Mouse (Mus musculus) C2C12 (cell line): ENCODE measurements at regions not wholly inside any gene's neighbourhood (a gene's known extent, or its start where the extent isn't known, plus 50 kb on each side); places are given as distances from the start of the nearest gene placed in this dataset.

Experiments used
- H3K27me3 ChIP-seq: one replicate; pipeline ENCODE4 v1.6.1; 2011; ENCODE audit not compliant: control insufficient read depth, insufficient read depth, insufficient read length
- H3K36me3 ChIP-seq: one replicate; pipeline ENCODE4 v1.6.1; 2011; ENCODE audit not compliant: control insufficient read depth, insufficient read depth
- H3K4me3 ChIP-seq: one replicate; pipeline ENCODE4 v1.5.1; 2011; ENCODE audit warnings: mild to moderate bottlenecking, control low read depth; ENCODE audit not compliant: poor library complexity, insufficient read depth, severe bottlenecking
- H3K79me2 ChIP-seq: one replicate; pipeline ENCODE4 v1.6.1; 2011; ENCODE audit not compliant: control insufficient read depth, insufficient read depth
- H3K79me3 ChIP-seq: one replicate; pipeline ENCODE4 v1.6.1; 2011; ENCODE audit warnings: low read depth, control low read depth
- H3ac ChIP-seq: one replicate; pipeline ENCODE3; 2011; ENCODE audit warnings: low read depth; ENCODE audit not compliant: control insufficient read depth, insufficient read length
- CEBPB ChIP-seq: IDR thresholded peaks from one replicate; pipeline ENCODE4 v1.6.1; 2011; ENCODE audit warnings: low read depth, mild to moderate bottlenecking, control low read depth, moderate library complexity
- CTCF ChIP-seq: IDR thresholded peaks from one replicate; pipeline ENCODE4 v1.5.1; 2011; ENCODE audit not compliant: control insufficient read depth, insufficient read depth, insufficient read length
- FOSL1 ChIP-seq: IDR thresholded peaks from one replicate; pipeline ENCODE4 v1.8.0; 2011; ENCODE audit warnings: mild to moderate bottlenecking, low read length; ENCODE audit not compliant: poor library complexity, insufficient read depth, severe bottlenecking
- MAX ChIP-seq: IDR thresholded peaks from one replicate; pipeline ENCODE4 v1.6.1; 2011; ENCODE audit warnings: mild to moderate bottlenecking, control low read depth
- MYOD1 ChIP-seq: IDR thresholded peaks from one replicate; pipeline ENCODE4 v1.6.1; 2011; ENCODE audit warnings: low read depth; ENCODE audit not compliant: control insufficient read depth, insufficient read length
- MYOG ChIP-seq: IDR thresholded peaks from one replicate; pipeline ENCODE4 v1.6.1; 2011; ENCODE audit not compliant: control insufficient read depth, insufficient read length; ENCODE audit errors: extremely low read depth
- USF1 ChIP-seq: IDR thresholded peaks from one replicate; pipeline ENCODE4 v1.6.1; 2011; ENCODE audit warnings: low read depth, mild to moderate bottlenecking, control low read depth, moderate library complexity

DNA sequence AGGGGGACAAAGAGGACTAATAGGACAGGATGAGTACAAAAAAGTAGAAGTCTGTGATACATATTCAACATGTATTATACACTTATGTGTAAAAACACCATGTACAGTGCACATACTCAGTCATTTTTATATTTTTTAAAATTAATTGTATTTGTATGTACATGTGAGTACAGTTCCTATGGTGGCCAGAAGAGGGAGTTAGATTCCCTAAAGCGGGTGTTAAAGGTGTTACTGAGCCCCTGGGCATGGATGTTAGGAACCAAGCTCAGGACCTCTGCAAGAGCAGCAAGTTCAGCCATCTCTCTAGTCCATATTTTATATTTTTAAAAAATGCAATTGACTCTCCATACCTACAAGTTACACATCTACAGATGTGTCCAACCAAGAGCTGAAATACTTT is 101.9 kb upstream of the Arntl start:
- Histone ChIP-seq H3K27me3 (no peaks in the 10 kb centered on the region), H3K79me3 (no peaks in the 10 kb centered on the region), H3K79me2 (no peaks in the 10 kb centered on the region), H3K36me3 (no peaks in the 10 kb centered on the region), H3ac (no peak overlapping the region), H3K4me3 (no peak overlapping the region)
- TF ChIP-seq FOSL1 (no peak), CTCF (no peak), USF1 (no peak), MYOD1 (no peak), MAX (no peak), CEBPB (no peak), MYOG (no peak)

DNA sequence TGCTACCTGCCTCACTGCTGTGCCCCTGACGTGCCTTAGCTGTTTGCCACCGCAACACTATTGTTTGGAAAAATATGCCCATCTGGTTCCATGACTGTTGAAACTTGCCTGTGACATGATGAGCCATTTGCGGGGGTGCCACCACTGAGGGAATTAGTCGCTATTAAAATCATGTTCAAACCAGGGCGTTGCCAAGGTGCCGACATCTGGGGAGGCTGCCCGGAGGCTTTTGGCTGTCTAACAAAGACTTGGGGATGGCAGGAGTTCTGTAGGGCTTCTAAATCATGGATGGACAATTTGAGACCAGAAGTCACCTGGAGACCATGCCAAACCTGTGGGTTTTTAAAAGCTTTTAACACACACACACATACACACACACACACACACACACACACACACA is 100.5 kb upstream of the Arntl start:
- TF ChIP-seq MYOG = no peak
- no peak for TF ChIP-seq MYOD1
- no peak for TF ChIP-seq CTCF
- no peak for TF ChIP-seq USF1
- TF ChIP-seq MAX = no peak
- TF ChIP-seq CEBPB = no peak
- no peak for TF ChIP-seq FOSL1
- Histone ChIP-seq H3ac (no peak overlapping the region), H3K79me2 (no peaks in the 10 kb centered on the region), H3K79me3 (no peaks in the 10 kb centered on the region), H3K4me3 (no peak overlapping the region), H3K36me3 (no peaks in the 10 kb centered on the region), H3K27me3 (no peaks in the 10 kb centered on the region)

DNA sequence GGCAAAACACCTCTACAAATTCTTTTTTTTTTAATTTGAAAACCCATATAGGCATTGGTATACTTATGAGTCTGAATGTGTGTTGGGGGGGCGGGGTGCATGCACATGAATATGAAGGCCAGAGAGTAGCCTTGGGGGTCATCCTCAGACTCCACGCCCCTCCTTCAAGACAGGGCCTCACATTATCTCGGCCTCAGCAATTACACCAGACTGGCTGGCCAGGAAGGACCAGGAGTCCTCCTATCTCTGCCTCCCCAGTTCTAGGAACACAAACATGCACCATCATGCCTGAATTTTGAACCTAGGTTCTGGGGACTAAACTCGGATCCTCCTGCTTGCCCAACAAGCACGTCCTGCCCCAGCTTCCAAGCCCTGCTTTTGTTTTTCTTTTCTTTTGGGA is 99.3 kb upstream of the Arntl start:
- Histone ChIP-seq H3K79me3 (no peaks in the 10 kb centered on the region), H3ac (no peak overlapping the region)

DNA sequence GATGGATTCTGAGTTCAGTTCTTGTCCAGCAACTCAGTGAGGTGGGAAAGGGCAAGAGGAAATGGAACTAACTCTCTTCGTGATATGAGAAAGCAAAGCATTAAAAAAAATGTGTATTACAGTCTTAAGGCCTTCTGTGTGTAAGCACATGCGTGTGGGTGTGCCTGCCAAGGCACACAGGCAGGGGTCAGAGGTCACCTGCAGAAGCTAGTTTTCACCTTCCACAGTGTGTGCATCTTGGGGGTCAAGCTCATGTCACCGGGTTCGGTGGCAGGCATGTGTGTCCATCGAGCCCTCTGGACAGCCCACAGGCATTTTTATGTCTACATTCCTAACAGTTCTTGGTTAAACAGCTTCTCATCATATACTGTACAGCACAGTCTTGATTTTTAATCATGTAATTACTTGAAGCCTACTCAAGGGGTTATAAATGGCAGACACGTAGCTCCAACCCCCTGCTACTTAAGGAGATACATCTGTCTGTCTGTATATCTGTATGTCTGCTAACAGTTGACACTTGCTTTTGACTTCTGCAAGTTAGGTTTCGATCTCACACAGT is 98.7 kb upstream of the Arntl start:
- no peak for TF ChIP-seq MYOD1
- no peak for TF ChIP-seq CEBPB
- TF ChIP-seq FOSL1 = no peak
- TF ChIP-seq MYOG = no peak
- no peak for TF ChIP-seq CTCF
- TF ChIP-seq USF1 = no peak
- TF ChIP-seq MAX = no peak
- no peaks in the 10 kb centered on the region for H3K79me2 ChIP-seq
- no peaks in the 10 kb centered on the region for H3K36me3 ChIP-seq
- no peaks in the 10 kb centered on the region for H3K27me3 ChIP-seq
- H3K4me3 ChIP-seq = no peak overlapping the region
- H3ac ChIP-seq = no peak overlapping the region
- H3K79me3 ChIP-seq = no peaks in the 10 kb centered on the region

More for the DNA sequence above, 99.3 kb upstream of the Arntl start:
- Histone ChIP-seq H3K79me2 (no peaks in the 10 kb centered on the region), H3K4me3 (no peak overlapping the region), H3K27me3 (no peaks in the 10 kb centered on the region), H3K36me3 (no peaks in the 10 kb centered on the region)
- TF ChIP-seq MAX = no peak
- TF ChIP-seq USF1 = no peak
- no peak for TF ChIP-seq CEBPB
- no peak for TF ChIP-seq MYOG

DNA sequence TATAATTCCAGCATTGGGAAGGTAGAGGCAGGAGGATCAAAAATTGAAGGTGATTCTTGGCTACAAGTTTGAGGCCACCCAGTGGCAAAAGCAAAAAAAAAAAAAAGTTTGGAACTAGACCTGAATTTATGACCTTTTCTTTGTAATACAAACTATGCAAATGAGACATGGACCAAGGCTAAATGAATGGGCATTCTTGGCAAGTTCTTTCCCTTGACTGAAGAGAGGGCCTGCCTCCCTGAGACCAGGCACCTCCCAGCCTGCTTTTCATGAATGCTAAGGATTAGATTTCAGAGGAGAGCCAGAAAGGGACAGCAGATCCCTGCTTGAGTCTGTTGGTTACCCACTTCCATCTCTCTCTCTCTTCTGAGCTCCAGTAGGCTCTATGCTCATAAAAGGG is 97.8 kb upstream of the Arntl start:
- no peak overlapping the region for H3K4me3 ChIP-seq
- no peaks in the 10 kb centered on the region for H3K79me3 ChIP-seq
- H3K27me3 ChIP-seq = no peaks in the 10 kb centered on the region
- H3K36me3 ChIP-seq = no peaks in the 10 kb centered on the region
- H3ac ChIP-seq = no peak overlapping the region
- TF ChIP-seq MAX = no peak
- no peak for TF ChIP-seq CEBPB
- TF ChIP-seq MYOD1 = no peak
- no peak for TF ChIP-seq FOSL1
- no peaks in the 10 kb centered on the region for H3K79me2 ChIP-seq

DNA sequence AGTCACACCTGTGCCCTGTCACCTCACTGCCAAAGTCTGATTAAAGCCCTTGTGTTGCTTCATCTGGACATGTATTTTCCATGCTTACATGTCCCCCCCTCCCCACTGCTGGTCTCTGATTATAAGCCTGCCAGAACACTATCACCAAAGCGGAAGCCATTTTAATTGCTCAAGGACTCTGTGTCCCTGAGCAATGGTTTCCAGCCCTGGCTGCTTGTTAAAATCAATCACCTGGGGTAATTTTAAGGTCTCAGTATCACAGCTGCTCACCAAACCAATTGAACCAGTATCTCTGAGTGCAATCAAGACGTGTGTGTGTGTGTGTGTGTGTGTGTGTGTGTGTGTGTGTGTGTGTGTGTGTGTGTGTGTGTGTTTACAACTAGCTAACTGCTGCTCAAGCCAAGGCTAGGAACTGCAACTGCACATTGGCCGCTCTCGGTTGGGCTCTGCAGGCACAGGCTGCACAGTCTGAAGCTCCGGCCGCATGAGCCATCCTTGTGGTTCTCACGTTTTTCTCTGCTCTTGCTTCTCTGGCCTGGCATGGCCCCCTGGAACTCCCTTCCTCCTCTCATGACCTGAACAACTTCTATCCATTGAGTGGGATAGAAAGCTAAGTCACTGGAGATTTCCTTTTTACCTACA is 96.3 kb upstream of the Arntl start:
- Histone ChIP-seq H3K27me3 (no peaks in the 10 kb centered on the region), H3K79me2 (no peaks in the 10 kb centered on the region), H3ac (no peak overlapping the region), H3K4me3 (no peak overlapping the region), H3K36me3 (no peaks in the 10 kb centered on the region), H3K79me3 (no peaks in the 10 kb centered on the region)
- TF ChIP-seq USF1 = no peak
- no peak for TF ChIP-seq FOSL1
- no peak for TF ChIP-seq MYOG
- TF ChIP-seq MAX = no peak
- no peak for TF ChIP-seq CEBPB
- TF ChIP-seq MYOD1 = no peak
- TF ChIP-seq CTCF = no peak
